Mouse (Mus musculus) monocyte, adult 5-6 weeks (primary cell): ENCODE data around the gene Cfap65. TPM values are rescaled to one million over a fixed set of nuclear protein-coding genes. Genes with fewer than 3 reads are reported as not detected.

Experiments
- ATAC-seq: fragments of 153-309, 156-312 bp; replicated peaks from 2 replicates; pipeline ENCODE4 v1.8.0; 2017; ENCODE audit warnings: mild to moderate bottlenecking; ENCODE audit not compliant: low TSS enrichment, insufficient number of reproducible peaks, severe bottlenecking, poor library complexity, low FRiP score
- total RNA-seq: library from RNA; stranded (forward); fragments of 200-1000, 200-491, 200-594 nt; gene quantifications from 3 replicates; pipeline ENCODE4 v1.2.3, GENCODE M21; 2017

The Cfap65 gene
- total RNA-seq, 1 experiment from 2014 or later: not detected

DNA sequence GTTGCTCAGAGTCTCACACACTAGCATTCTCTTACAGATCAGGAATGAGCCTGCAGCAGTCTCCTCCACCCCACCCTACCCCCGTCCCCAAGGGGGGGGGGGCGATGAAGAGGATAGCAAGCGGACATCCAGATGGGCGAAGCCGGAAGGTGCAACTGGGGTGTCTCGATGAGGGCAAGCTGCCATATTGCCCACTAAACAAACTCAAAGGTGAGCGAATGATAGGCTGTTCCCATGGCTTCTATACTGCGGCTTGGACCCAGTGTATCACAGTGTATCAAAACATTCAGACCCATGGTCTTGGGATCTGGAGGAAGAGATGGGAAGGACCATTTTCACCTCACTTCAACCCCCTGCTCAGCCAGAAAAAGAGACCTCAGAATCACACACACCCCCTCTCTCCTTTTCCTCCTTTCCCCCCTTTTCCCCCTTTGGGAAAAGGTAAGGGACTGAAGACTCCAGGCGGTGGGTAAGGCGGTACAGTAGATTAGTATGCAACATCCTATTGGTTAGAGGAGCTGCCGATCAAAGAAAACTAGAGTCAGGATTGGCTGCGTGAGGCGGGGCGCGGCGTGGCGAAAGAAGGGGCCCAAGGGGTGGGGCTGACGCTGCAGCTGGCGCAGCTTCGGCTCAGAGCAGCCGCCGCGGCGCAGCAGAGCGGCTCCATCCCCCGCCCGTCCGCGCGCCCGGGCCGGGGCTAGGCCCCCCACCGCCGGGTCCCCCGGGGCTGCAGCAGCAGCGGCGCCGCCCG, 80.9 kb downstream of the Cfap65 start, which contains the start of gene Cdk5r2:
Cdk5r2 (plus strand) TSS at position 629 of the 751 bp plus-strand sequence.
- no peak for ATAC-seq

Other genes with a start within 250 kb of the Cfap65 start
- gene Cyp27a1, start 222.0 kb downstream of the Cfap65 start, total RNA-seq: 52.0 to 91.2 TPM (median 90.6 TPM) in 3 replicates
- gene Prkag3, start 186.4 kb downstream of the Cfap65 start, total RNA-seq: not detected in 3 replicates
- 0.87 to 2.2 TPM (median 0.96 TPM) in 3 replicates for gene Wnt6, start 163.7 kb downstream of the Cfap65 start, total RNA-seq
- gene Wnt10a, start 144.1 kb downstream of the Cfap65 start, total RNA-seq: not detected in 3 replicates
- gene Cdk5r2, start 80.7 kb downstream of the Cfap65 start, total RNA-seq: not detected in 3 replicates
- gene Fev, start 50.2 kb downstream of the Cfap65 start, total RNA-seq: not detected in 3 replicates
- not detected in 3 replicates for gene Cryba2, start 42.5 kb downstream of the Cfap65 start, total RNA-seq
- gene Ihh, start 16.1 kb upstream of the Cfap65 start, total RNA-seq: not detected in 3 replicates
- 4.9 to 13.4 TPM (median 7.4 TPM) in 3 replicates for gene Nhej1, start 189.6 kb upstream of the Cfap65 start, total RNA-seq
- gene Slc23a3, start 198.3 kb upstream of the Cfap65 start, total RNA-seq: not detected in 3 replicates
- gene Cnppd1, start 207.1 kb upstream of the Cfap65 start, total RNA-seq: 82.6 to 107 TPM (median 99.6 TPM) in 3 replicates
- gene Retreg2, start 207.2 kb upstream of the Cfap65 start, total RNA-seq: 24.7 to 70.3 TPM (median 47.7 TPM) in 3 replicates
- gene Zfand2b, start 233.0 kb upstream of the Cfap65 start, total RNA-seq: 40.9 to 48.3 TPM (median 44.9 TPM) in 3 replicates
- gene Abcb6, start 244.8 kb upstream of the Cfap65 start, total RNA-seq: 0.96 to 3.0 TPM (median 1.8 TPM) in 3 replicates